Mouse (Mus musculus) heart, adult 2 months (tissue): ENCODE data around the gene Zup1. TPM values are rescaled to one million over a fixed set of nuclear protein-coding genes. Genes with fewer than 3 reads are reported as not detected.
"Not testable (repeated sequence)": the region's sequence is repeated elsewhere in the genome, so short reads cannot be mapped to it uniquely, and the experiment has no call there.

Experiments
- DNase-seq, 2 experiments: peaks; one replicate each; pipeline ENCODE4 v3.0.0; 2021
- H3K27ac ChIP-seq: fragments of 200-600 bp; 2 replicates; pipeline ENCODE4 v1.8.1; 2022
- H3K27me3 ChIP-seq: fragments of 200-500 bp; 2 replicates; pipeline ENCODE4 v1.6.1; 2012; ENCODE audit warnings: mild to moderate bottlenecking, low read length, inconsistent platforms, mixed read lengths; ENCODE audit not compliant: control insufficient read depth, insufficient read depth
- H3K36me3 ChIP-seq: fragments of 200-500 bp; 2 replicates; pipeline ENCODE4 v1.6.1; 2012; ENCODE audit warnings: low read length, inconsistent platforms; ENCODE audit not compliant: control insufficient read depth, insufficient read depth
- H3K4me1 ChIP-seq: fragments of 200-500 bp; 2 replicates; pipeline ENCODE4 v1.6.1; 2011; ENCODE audit warnings: low read length; ENCODE audit not compliant: control insufficient read depth, insufficient read depth
- H3K4me3 ChIP-seq: fragments of 200-600 bp; 2 replicates; pipeline ENCODE4 v1.8.1; 2022
- H3K79me2 ChIP-seq: fragments of 200-500 bp; replicated peaks from 2 replicates; pipeline ENCODE4 v1.6.1; 2012; ENCODE audit warnings: mild to moderate bottlenecking, inconsistent platforms, low read length, moderate library complexity, mixed read lengths; ENCODE audit not compliant: control insufficient read depth, insufficient read depth
- H3K9ac ChIP-seq: fragments of 200-500 bp; 2 replicates; pipeline ENCODE4 v1.6.1; 2012; ENCODE audit warnings: low read depth, mild to moderate bottlenecking, control low read depth, inconsistent platforms, low read length, mixed read lengths
- CTCF ChIP-seq: fragments of 200-600 bp; IDR thresholded peaks from 2 replicates; pipeline ENCODE4 v1.8.1; 2022; ENCODE audit warnings: antibody characterized with exemption, mild to moderate bottlenecking, moderate library complexity
- EP300 ChIP-seq: fragments of 200-500 bp; IDR thresholded peaks from 2 replicates; pipeline ENCODE4 v1.6.1; 2011; ENCODE audit warnings: low read depth, low read length, control low read depth; ENCODE audit not compliant: insufficient read depth
- POLR2A ChIP-seq: fragments of 200-500 bp; IDR thresholded peaks from 2 replicates; pipeline ENCODE4 v1.6.1; 2011; ENCODE audit warnings: mild to moderate bottlenecking, low read depth, low read length, control low read depth; ENCODE audit not compliant: insufficient read depth
- WGBS: fragments of 180-500 bp; shearing (Covaris S2); methylation state at CpG from one replicate; pipeline ENCODE4 v1.1.7; 2018; 5-methylcytosine and 5-hydroxymethylcytosine counted together
- intact Hi-C: fragments of 180-260 bp; cut with DNase I; formaldehyde crosslinking; loops from one replicate; pipeline ENCODE4 v1.15.1; 2025
- polyA plus RNA-seq: library from polyadenylated mRNA; depleted of rRNA; stranded (reverse); fragments of >200 nt; gene quantifications from 2 replicates; pipeline ENCODE4 v1.2.3, GENCODE M21; 2012
- total RNA-seq, 2 experiments: library from RNA; stranded (reverse); gene quantifications; 2 replicates each; pipeline ENCODE4 v1.2.3; 2021

The Zup1 gene
- total and polyA plus RNA-seq, 3 experiments, result 2.9 to 7.8 (median 6.6) TPM

DNA sequence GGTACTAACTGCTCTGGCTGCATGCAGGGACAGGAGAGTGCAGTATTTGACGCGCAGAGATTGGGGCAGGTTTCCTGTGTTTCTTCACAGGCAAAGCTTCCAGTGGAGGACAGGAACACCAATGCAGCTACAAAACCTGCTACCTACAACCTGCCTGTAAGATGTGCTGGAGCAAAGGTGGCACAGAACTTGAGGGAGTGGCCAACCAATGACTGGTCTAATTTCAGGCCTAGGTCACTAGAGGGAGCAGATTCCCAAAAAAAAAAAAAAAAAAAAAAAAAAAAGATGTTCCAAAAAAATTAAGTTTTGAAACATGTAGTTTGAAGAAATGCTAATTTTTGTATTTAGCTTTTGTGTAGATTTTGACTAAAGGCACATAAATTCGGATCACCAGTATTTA is 1.4 kb upstream of the Zup1 start:
- intact Hi-C loops, result no loop called here
- no peak overlapping the region for H3K4me3 ChIP-seq
- TF ChIP-seq POLR2A, result no peak
- no peak for TF ChIP-seq CTCF
- TF ChIP-seq EP300, result no peak
- no peaks in the 10 kb centered on the region; the same call in 1 of the 2 replicates for H3K79me2 ChIP-seq
- H3K36me3 ChIP-seq, result peaks cover 14% of the 10 kb centered on the region
- no peak overlapping the region for H3K9ac ChIP-seq
- H3K27ac ChIP-seq, result no peak overlapping the region
- WGBS, result 78% methylated on average over 3 of the region's 3 CpGs
- H3K4me1 ChIP-seq, result no peaks in the 10 kb centered on the region; the same call in none of the 2 replicates
- no peak for DNase-seq
- no peaks in the 10 kb centered on the region for H3K27me3 ChIP-seq

DNA sequence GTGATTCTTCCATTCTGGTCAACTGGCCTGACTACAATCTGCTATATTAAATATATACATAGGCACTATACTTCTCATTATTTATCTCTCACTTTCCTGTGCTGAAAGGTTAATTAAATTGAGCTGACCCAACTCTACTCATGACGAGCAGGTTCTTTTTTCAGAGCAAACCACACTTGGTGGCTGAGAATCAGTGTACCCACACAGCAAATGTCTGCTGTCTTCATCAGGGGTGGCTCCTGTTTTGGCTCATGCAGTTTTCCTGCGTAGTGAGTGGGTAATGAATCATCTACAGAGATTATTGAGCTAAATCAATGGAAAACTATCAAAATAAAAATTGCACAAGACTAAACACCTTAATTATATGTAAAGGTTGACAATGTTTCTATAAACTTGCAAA is 4.7 kb downstream of the Zup1 start:
- TF ChIP-seq POLR2A, result no peak
- no peak for TF ChIP-seq CTCF
- no peak for TF ChIP-seq EP300
- H3K79me2 ChIP-seq, result peaks cover 2% of the 10 kb centered on the region; the same call in 1 of the 2 replicates
- no peak overlapping the region for H3K9ac ChIP-seq
- DNase-seq, result no peak
- 86% methylated on average over 2 of the region's 2 CpGs for WGBS
- H3K27ac ChIP-seq, result no peak overlapping the region
- H3K27me3 ChIP-seq, result no peaks in the 10 kb centered on the region
- intact Hi-C loops, result no loop called here
- H3K36me3 ChIP-seq, result peaks cover 33% of the 10 kb centered on the region
- H3K4me3 ChIP-seq, result no peak overlapping the region
- no peaks in the 10 kb centered on the region; the same call in none of the 2 replicates for H3K4me1 ChIP-seq

- Histone ChIP-seq H3K9ac (no peak overlapping the region), H3K27ac (no peak overlapping the region), H3K79me2 (peaks cover 2% of the 10 kb centered on the region; the same call in 1 of the 2 replicates), H3K27me3 (no peaks in the 10 kb centered on the region), H3K4me3 (no peak overlapping the region), H3K36me3 (peaks cover 36% of the 10 kb centered on the region), H3K4me1 (no peaks in the 10 kb centered on the region; the same call in none of the 2 replicates)
- no peak for TF ChIP-seq CTCF
- TF ChIP-seq EP300, result no peak
- TF ChIP-seq POLR2A, result no peak
- intact Hi-C loops, result no loop called here
- WGBS, result 89% methylated on average over 3 of the region's 3 CpGs
- no peak for DNase-seq
Observed at GRCm38 (mm10) chr10:33945390-33945789, 5.7 kb downstream of the Zup1 start.

DNA sequence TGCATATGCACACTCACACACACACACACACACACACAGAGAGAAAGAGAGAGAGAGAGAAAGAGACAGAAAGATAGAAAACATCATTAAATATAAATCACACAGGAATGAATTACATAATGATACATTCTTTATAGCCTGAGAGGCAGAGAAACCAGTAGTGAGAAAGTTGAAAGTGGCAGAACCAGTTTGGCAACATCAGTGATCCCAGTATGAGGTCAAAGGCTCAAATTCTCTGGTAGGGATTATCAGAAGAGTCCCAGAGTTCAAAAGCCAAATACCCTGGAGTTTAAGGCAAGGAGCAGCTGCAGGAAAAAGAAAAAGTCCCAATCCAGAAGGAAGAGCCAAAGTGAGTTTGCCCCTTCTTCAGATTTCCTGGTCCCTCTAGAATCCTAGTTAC is 10.4 kb downstream of the Zup1 start:
- peaks cover 24% of the 10 kb centered on the region for H3K36me3 ChIP-seq
- no peak overlapping the region for H3K9ac ChIP-seq
- TF ChIP-seq POLR2A, result no peak
- H3K27me3 ChIP-seq, result no peaks in the 10 kb centered on the region
- DNase-seq, result no peak
- H3K4me1 ChIP-seq, result no peaks in the 10 kb centered on the region
- no peak overlapping the region for H3K4me3 ChIP-seq
- H3K79me2 ChIP-seq, result peaks cover 2% of the 10 kb centered on the region; the same call in 1 of the 2 replicates
- H3K27ac ChIP-seq, result no peak overlapping the region
- intact Hi-C loops, result no loop called here

GRCm38 (mm10) chr10:33905489-33905888 is 45.6 kb downstream of the Zup1 start:
- no peak for DNase-seq
- no peak overlapping the region for H3K9ac ChIP-seq
- no peak for TF ChIP-seq CTCF
- TF ChIP-seq EP300, result no peak
- no peak for TF ChIP-seq POLR2A
- H3K27ac ChIP-seq, result no peak overlapping the region
- intact Hi-C loops, result no loop called here
- H3K79me2 ChIP-seq, result no peaks in the 10 kb centered on the region
- H3K4me1 ChIP-seq, result no peaks in the 10 kb centered on the region
- no peak overlapping the region for H3K4me3 ChIP-seq
- 10% methylated on average over 6 of the region's 6 CpGs for whole genome bisulfite sequencing
- no peaks in the 10 kb centered on the region for H3K36me3 ChIP-seq
- H3K27me3 ChIP-seq, result no peaks in the 10 kb centered on the region

DNA sequence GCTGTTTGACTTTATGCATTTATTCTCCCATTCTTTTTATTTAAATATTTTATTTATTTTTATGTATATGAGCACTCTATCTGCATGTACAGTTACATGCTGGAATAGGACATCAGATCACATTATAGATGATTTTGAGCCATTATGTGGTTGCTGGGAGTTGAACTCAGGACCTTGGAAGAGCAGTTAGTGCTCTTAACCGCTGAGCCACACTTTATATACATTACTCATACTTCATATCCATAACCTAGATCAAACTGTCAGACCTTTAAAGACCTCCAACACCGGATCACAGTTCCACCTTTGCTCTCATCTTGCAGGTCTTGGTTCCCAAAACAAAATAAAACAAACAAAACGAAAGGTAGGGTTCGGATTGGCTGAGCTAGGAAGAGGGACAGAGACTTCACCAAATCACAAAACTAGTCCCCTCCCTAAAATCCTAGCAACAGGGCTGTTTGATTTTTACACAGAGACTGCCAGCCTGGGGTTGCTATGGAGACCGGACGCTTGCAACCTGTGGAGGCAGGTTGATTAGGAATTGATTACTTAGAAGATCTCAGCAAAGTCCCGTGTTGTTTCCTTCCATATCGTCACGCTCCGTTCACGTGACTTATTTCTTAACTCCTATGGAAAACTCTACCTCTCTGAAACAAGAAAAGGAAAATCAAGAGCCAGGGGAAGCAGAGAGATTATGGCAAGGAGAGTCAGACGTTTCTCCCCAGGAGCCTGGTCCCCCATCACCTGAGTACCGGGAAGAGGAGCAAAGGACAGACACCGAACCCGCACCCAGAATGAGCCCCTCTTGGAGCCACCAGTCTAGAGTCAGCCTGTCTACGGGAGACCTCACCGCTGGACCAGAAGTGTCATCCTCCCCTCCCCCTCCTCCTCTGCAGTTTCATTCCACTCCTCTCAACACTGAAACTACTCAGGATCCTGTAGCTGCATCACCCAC is 46.3 kb downstream of the Zup1 start, which contains the start of gene Rsph4a:
TSS of gene Rsph4a (plus strand) at position 582 of the 952 bp plus-strand sequence.
- H3K27ac ChIP-seq, result no peak within 1 kb of the TSS
- H3K27me3 ChIP-seq, result no peaks in the 10 kb centered on the region
- no peak within 1 kb of the TSS for H3K9ac ChIP-seq
- H3K79me2 ChIP-seq, result no peaks in the 10 kb centered on the region
- no peaks in the 10 kb centered on the region for H3K4me1 ChIP-seq
- peak in 1 of 2 experiments; percentile 4 for DNase-seq
- 8% methylated on average over 17 of the region's 17 CpGs for whole genome bisulfite sequencing
- intact Hi-C loops, result no loop called here
- TF ChIP-seq POLR2A, result no peak
- no peak for TF ChIP-seq CTCF
- TF ChIP-seq EP300, result no peak
- H3K4me3 ChIP-seq, result peak within 1 kb of the TSS; percentile 28
- no peaks in the 10 kb centered on the region for H3K36me3 ChIP-seq

- H3K27ac ChIP-seq, H3K36me3 ChIP-seq, intact Hi-C loops, H3K4me1 ChIP-seq, H3K27me3 ChIP-seq, H3K4me3 ChIP-seq, H3K9ac ChIP-seq, H3K79me2 ChIP-seq, DNase-seq: not testable (repeated sequence)
- 44% methylated on average over 1 of the region's 1 CpGs for WGBS
Observed at GRCm38 (mm10) chr10:33901520-33901919, 49.5 kb downstream of the Zup1 start.

GRCm38 (mm10) chr10:33882411-33882810 is 68.7 kb downstream of the Zup1 start:
- H3K36me3 ChIP-seq, H3K79me2 ChIP-seq, H3K27me3 ChIP-seq, H3K9ac ChIP-seq, H3K4me1 ChIP-seq, H3K27ac ChIP-seq, intact Hi-C loops, H3K4me3 ChIP-seq, DNase-seq: not testable (repeated sequence)
- WGBS, result 86% methylated on average over 2 of the region's 2 CpGs
